Mouse (Mus musculus) right cerebral cortex, postnatal 10 days (tissue): Measurements from ENCODE around the gene Cd68.

Experiments
- DNase-seq, 2 experiments: peaks; one replicate each; pipeline ENCODE4 v3.0.0; 2021; ENCODE audit warnings: low spot score in 2 of 2

Cd68 gene

DNA sequence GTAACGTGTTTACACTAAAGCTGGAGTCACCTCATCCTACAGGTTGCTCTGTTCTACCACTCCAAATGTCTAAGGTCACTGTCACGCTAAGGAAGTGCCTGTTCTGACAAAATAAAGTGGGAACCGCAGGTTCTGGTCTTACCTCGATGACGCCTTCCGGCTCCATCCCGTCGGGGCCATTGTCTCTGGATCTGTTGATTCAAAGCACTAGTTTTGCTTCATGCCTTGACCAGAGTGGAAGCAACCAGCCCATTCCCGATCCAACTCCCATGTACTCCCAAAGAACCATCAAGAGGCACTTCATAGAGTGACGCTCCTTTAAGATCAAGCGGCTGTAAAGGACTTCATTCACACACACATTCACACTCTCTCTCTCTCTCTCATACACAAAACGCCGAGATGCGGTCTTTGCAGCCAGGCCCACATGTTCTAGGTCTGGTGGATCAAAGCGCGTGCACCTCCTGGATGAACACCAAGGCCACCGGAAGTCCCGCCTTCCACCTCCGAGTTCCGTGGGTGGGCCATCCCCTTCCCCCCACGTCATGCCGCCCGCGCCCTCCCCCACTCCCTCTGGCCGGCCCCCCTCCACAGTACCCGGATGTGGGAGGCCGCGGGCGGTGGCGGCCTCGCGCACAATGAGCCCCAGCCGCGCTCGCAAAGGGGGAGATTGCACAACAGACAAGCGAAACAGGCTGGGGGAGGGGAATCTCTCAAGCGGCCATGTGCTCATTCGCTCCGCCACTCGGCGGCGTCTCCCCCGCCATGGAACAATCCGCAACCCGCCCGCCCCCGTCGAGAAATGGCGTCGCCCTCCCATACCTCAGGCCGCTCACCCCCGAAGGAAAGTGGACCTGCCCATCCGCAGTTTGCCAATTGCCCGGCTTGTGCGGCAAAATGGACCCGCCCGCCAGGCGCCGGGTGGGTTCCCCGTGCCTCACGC lies 5.1 kb upstream of the Cd68 start:
- DNase-seq: peak; percentile 96 to 97

- no peak for DNase-seq
These were observed 682 bp upstream of the Cd68 start for GRCm38 (mm10) chr11:69666665-69667005.

DNA sequence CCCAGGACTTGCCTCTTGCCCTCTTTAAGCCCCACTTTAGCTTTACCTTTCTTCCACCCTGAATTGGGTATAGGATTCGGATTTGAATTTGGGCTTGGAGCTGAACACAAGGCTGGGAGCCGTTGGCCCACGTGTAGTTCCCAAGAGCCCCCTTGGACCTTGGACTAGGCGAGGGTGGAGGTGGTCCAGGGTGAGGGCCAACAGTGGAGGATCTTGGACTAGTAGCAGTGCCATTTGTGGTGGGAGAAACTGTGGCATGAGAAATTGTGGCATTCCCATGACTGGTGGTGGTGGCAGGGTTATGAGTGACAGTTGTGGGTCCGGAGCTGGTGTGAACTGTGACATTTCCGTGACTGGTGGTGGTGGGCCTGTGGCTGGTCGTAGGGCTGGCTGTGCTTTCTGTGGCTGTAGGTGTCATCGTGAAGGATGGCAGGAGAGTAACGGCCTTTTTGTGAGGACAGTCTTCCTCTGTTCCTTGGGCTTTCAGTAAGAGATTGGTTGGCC lies 444 bp downstream of the Cd68 start:
- DNase-seq: no peak

DNA sequence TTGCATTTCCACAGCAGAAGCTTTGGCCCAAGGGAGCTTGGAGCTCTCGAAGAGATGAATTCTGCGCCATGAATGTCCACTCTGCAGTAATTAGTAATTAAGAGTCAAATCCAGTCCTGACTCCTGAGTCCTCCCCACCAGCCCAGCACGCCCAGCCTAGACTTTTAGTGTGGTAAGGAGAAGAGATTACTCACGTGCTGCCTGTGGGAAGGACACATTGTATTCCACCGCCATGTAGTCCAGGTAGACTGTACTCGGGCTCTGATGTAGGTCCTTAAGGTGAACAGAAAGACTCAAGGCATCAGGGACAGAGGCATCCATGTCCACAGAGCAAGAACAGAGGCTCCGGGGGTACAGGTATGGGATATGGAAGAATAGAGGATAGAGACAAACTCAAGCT lies 1.1 kb downstream of the Cd68 start:
- DNase-seq: no peak

DNA sequence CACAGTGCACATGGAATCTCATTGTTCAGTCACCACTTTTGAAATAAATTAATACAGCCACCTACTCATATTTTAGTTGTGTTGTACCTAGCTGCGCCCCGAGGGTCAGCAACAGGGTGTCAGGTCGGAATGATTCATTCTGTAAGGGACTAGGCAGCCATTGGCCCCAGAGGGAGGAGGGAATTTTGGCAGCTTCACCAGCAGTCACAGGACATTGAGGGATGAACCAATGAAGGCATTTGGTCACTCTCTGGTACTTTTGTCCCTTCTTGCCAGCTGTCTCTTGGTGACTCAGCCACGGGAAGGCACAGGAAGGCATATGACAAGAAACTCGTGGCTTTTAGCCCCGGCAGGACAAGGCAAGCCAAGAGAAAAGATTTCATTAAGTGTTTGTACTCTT lies 2.2 kb downstream of the Cd68 start:
- DNase-seq: no peak

DNA sequence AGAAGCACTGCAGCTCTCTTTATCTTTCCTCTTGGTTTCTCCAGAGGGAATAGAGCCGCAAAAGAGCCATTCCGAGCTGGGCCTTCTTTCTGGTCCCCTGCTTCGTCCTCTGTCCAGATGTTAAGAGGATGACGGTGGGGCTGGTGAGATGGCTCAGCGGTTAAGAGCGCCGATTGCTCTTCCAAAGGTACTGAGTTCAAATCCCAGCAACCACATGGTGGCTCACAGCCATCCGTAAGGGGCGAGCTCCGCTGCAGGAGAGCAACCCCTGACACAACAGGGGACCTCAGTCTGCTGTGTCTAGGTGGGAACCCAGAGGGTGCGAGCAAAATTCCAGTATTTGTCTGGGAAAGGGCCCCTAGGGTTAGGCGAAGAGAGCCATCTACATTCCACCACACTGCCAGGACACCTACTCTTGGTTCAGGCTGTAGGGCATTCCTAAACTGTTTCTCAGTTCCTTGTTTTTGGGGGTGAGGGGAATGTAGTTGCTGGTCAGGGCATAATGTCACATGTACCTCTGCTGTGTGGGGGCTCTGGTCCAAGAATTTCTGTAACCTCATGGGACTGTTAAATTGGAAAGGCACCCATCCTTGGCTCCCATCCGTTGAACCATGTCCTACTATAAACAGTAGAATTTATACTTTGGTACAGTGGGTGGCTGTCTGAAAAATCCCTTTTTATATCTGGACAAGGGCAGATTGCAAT lies 2.8 kb downstream of the Cd68 start:
- no peak for DNase-seq

GRCm38 (mm10) chr11:69662213-69662966 lies 3.6 kb downstream of the Cd68 start, which contains the start of gene Mpdu1:
Gene Mpdu1, minus strand, starts transcription at chr11:69662642.
- peak; percentile 97 for DNase-seq

GRCm38 (mm10) chr11:69661221-69661881 lies 4.6 kb downstream of the Cd68 start:
- DNase-seq: no peak

GRCm38 (mm10) chr11:69657462-69657881 lies 8.5 kb downstream of the Cd68 start:
- no peak for DNase-seq

GRCm38 (mm10) chr11:69656617-69657461 lies 9.1 kb downstream of the Cd68 start:
- peak; percentile 55 to 61 for DNase-seq

DNA sequence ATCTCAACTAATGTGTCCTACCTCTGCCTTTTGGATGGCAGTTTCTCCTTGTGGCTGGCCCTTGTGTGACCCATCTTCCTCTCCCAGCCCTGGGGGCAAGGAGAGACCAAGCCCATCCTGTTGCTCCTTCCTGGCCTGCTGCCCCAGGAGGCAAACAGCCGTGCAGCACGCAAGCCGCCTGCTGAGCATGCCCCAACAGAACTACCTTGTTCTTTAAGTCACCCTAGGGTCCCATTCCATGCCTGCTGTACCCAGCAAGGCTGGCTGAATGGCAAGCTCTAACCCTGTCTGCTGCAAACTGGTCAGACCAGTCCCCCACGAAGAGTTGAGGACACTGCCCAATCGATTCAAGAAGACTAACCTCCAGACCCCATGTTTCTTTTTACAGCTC lies 9.9 kb downstream of the Cd68 start:
- DNase-seq: no peak

- peak; percentile 85 to 86 for DNase-seq
These were observed 10.5 kb downstream of the Cd68 start, which contains the start of gene Sox15 for GRCm38 (mm10) chr11:69655264-69656064. Gene Sox15, plus strand, starts transcription at chr11:69655314.

GRCm38 (mm10) chr11:69654760-69655159 lies 11.2 kb downstream of the Cd68 start:
- no peak for DNase-seq

DNA sequence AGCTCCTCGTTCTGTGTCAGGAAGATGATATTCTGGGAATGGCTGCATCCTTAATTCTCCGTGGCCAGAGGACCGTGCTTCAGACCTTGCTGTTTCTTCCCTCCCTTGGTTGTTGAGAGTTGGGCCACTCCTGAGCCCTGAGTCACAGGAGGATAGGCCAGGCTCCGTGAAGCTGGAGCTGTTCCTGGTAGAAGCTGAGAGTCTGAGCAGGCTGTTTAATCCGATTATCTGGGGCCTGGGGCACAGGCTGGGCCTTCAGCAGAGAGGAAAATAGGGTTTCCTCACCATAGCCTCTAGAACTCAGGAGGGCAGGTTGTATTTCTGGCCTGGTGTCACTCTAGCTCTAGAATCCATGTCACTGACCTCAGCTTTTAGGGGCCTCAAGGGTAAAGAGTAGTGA lies 12.6 kb downstream of the Cd68 start:
- DNase-seq: no peak

DNA sequence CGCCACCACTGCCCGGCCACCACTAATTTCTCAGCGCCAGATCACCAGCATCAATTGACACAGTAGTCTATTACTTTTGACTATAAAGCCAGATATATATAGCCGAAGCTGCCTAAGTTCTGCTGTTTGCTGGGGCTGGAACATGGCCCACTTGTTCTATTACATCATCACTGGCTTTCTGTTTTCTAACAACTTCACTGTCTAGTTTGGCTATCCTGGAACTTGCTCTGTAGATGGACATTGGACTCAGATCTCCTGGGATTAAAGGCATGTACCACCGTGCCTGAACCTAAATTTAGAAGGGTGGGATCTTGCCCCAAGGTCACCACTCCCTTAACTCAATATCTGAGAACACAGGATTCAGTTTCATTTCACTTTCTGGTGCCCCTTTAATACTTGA lies 20.1 kb downstream of the Cd68 start:
- no peak for DNase-seq

DNA sequence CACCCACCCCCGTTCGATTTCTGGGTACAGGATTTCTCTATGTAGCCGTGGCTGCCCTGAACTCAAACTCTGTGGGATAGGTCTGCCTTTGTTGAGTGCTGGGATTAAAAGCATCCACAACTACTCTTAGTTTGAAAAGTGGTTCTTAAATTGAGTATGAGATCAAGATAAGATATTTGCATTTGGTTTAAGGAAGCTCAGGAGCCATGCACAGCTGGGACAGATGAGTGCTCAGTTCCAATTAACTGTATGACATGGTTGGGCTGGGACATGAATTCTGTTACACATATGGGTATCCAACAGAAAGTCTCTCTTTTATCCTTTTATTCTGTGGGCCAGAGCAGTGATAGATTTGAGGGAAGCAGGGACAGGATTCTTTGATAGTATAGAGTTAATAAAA lies 30.5 kb downstream of the Cd68 start:
- DNase-seq: no peak

- peak; percentile 62 to 65 for DNase-seq
These were observed 32.7 kb downstream of the Cd68 start for GRCm38 (mm10) chr11:69633128-69633866.

- DNase-seq: peak; percentile 100
These were observed 33.5 kb downstream of the Cd68 start, which contains the start of gene Fxr2 for GRCm38 (mm10) chr11:69632284-69633089. Gene Fxr2, plus strand, starts transcription at chr11:69632990.
